Mouse (Mus musculus): ENCODE measurements around the gene Hdhd5.

- TF ChIP-seq CTCF (IDR thresholded peaks at IDR 0.05 in 2 of 3, conservative IDR thresholded peaks at IDR 0.05 in 1 of 3; ENCODE audit: control insufficient read depth in 1 of 3, insufficient read depth in 1 of 3, low read depth in 2 of 3, low read length in 3 of 3, poor library complexity in 1 of 3, severe bottlenecking in 1 of 3), result no peak
- no peak for TF ChIP-seq E2F4 (IDR thresholded peaks at IDR 0.05; ENCODE audit: borderline replicate concordance, low read depth, low read length)
- TF ChIP-seq MXI1 (IDR thresholded peaks at IDR 0.05; ENCODE audit: low read depth, low read length), result no peak
- TF ChIP-seq ZC3H11A (IDR thresholded peaks at IDR 0.05; ENCODE audit: low read depth, low read length), result no peak
Measured at GRCm38 (mm10) chr6:120579110-120579830, 48.2 kb upstream of the Hdhd5 start.
